Mouse (Mus musculus) embryonic facial prominence, embryonic 14.5 days (tissue): ENCODE data around the gene Akt3. TPM values are rescaled to one million over a fixed set of nuclear protein-coding genes. Genes with fewer than 3 reads are reported as not detected.
A peak's percentile ranks its signal among the peaks of the same experiment; 100 is the strongest.

Source experiments
- ATAC-seq: fragments of 200-750 bp; cut with Nextera tagmentation; 2 replicates; pipeline ENCODE4 v1.8.0; 2017; ENCODE audit warnings: low read depth, moderate number of reproducible peaks, moderate TSS enrichment
- DNase-seq: peaks from one replicate; pipeline ENCODE4 v3.0.0-alpha.2; 2015; ENCODE audit warnings: low spot score
- H3K27ac ChIP-seq: fragments of 300-500 bp; sonication (generic); replicated peaks from 2 replicates; pipeline ENCODE4 v1.5.1; 2014; ENCODE audit warnings: low read depth, mild to moderate bottlenecking, low read length, moderate library complexity
- H3K27me3 ChIP-seq: fragments of 300-500 bp; sonication (generic); replicated peaks from 2 replicates; pipeline ENCODE4 v1.6.1; 2014; ENCODE audit warnings: low read length; ENCODE audit not compliant: control insufficient read depth, insufficient read depth
- H3K36me3 ChIP-seq: fragments of 300-500 bp; sonication (generic); 2 replicates; pipeline ENCODE4 v1.6.1; 2014; ENCODE audit warnings: low read length, mixed read lengths; ENCODE audit not compliant: control insufficient read depth, insufficient read depth
- H3K4me1 ChIP-seq: fragments of 300-500 bp; sonication (generic); 2 replicates; pipeline ENCODE4 v1.6.1; 2014; ENCODE audit warnings: antibody characterized with exemption, low read length; ENCODE audit not compliant: control insufficient read depth, insufficient read depth
- H3K4me2 ChIP-seq: fragments of 300-500 bp; sonication (generic); 2 replicates; pipeline ENCODE4 v1.6.1; 2014; ENCODE audit warnings: low read depth, mild to moderate bottlenecking, low read length, moderate library complexity, mixed read lengths
- H3K4me3 ChIP-seq: fragments of 300-500 bp; sonication (generic); 2 replicates; pipeline ENCODE4 v1.5.1; 2014; ENCODE audit warnings: low read depth, mild to moderate bottlenecking, low read length
- H3K9ac ChIP-seq: fragments of 300-500 bp; sonication (generic); 2 replicates; pipeline ENCODE4 v1.6.1; 2014; ENCODE audit warnings: low read depth, mild to moderate bottlenecking, low read length, moderate library complexity, mixed read lengths
- H3K9me3 ChIP-seq: fragments of 300-500 bp; sonication (generic); 2 replicates; pipeline ENCODE4 v1.6.1; 2016; ENCODE audit warnings: low read length; ENCODE audit not compliant: control insufficient read depth
- WGBS: fragments of 180-500 bp; shearing (Covaris S2); extraction: QIAGEN DNeasy Blood & Tissue Kit; methylation state at CpG from one replicate; pipeline ENCODE4 v1.1.7; 2014; 5-methylcytosine and 5-hydroxymethylcytosine counted together
- polyA plus RNA-seq: library from polyadenylated mRNA; unstranded; fragments of >200 nt; fragmentation: Nextera tagmentation; extraction: Ambion mirVana; gene quantifications from 2 replicates; pipeline ENCODE4 v1.2.1, GENCODE M21; 2014

The Akt3 gene
- polyA plus RNA-seq, 1 experiment from 2014 or later = 7.3 TPM

DNA sequence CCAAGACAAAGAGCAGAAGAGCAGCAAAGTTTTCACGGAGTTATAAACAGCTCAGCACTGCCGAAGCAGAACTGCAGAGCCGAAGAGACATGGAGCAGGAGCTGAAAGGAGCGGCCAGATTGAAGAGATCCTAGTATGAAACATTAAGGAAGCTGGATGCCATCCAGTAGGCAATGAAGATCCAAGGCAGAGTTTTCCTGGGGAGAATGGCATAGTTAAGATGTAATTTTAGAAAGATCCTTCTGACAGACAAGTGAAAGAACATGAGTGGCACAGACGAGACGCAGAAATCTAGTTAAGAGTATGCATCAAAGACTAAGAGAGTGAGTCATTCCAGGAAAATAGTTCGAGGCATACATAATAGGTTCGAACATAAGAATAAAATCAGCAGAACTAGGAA, 131.3 kb downstream of the Akt3 start:
- H3K36me3 ChIP-seq = no peaks in the 10 kb centered on the region
- no peak overlapping the region for H3K4me3 ChIP-seq
- H3K9ac ChIP-seq = no peak overlapping the region
- no peak overlapping the region for H3K27ac ChIP-seq
- no peaks in the 10 kb centered on the region for H3K9me3 ChIP-seq
- ATAC-seq = no peak
- no peaks in the 10 kb centered on the region for H3K27me3 ChIP-seq
- peak; percentile 9 for DNase-seq
- H3K4me1 ChIP-seq = no peaks in the 10 kb centered on the region
- 67% methylated on average over 8 of the region's 8 CpGs for WGBS
- H3K4me2 ChIP-seq = no peak overlapping the region

DNA sequence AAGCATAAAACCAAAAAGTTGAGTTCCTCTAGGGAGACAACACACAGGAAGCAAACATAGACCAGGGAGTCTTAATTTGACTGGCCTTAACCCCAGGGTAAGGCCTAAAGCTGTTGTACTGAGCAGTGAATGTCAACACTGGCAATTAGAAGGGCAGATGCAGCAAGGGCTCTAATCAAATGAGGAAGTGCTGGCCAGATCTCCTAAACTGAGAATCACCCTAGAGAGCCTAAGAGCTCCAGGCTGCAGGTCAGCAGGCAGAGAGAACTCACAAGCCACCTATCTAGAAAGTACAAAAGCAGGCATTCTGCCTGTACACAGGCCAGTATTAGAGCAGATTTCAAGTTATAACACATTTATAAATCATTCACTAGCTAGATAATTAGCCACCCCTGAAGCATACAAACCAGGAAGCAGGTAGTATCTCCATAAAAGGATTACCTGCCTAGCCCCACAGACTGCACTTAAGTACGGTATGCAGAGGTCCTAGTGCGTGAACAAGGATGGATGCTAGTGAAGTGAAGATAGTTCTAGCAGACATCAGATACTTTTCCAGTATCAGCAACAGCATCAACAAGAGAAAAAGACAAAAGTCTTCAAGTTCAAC, 147.2 kb downstream of the Akt3 start:
- no peaks in the 10 kb centered on the region for H3K9me3 ChIP-seq
- WGBS = 80% methylated on average over 2 of the region's 2 CpGs
- H3K27ac ChIP-seq = no peak overlapping the region
- ATAC-seq (no peak), DNase-seq (no peak)
- no peak overlapping the region for H3K9ac ChIP-seq
- H3K4me3 ChIP-seq = no peak overlapping the region
- no peak overlapping the region for H3K4me2 ChIP-seq
- H3K27me3 ChIP-seq = no peaks in the 10 kb centered on the region
- no peaks in the 10 kb centered on the region for H3K4me1 ChIP-seq
- no peaks in the 10 kb centered on the region for H3K36me3 ChIP-seq

DNA sequence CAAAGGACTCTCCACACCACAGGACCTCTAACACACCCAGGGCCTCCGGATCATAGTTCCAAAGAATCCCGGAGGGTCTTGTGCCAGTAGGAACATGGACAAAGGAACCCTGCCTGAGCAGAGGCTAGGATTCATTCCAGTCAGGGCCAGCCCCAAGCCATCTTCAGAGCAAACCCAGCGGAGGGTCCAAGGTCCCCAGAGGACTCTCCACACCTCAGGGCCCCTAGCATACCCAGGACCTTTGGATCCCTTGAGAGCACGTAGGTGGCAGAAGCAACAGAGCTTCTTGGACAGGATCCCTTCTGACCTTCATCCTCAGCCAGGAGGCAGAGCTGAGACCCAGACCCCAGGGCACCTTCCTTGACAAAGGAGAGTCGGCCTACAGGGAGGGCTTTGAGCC, 167.5 kb downstream of the Akt3 start:
- DNase-seq = no peak
- no peaks in the 10 kb centered on the region for H3K36me3 ChIP-seq
- no peaks in the 10 kb centered on the region for H3K4me1 ChIP-seq
- ATAC-seq = no peak
- WGBS = 90% methylated on average over 5 of the region's 5 CpGs
- H3K9ac ChIP-seq = no peak overlapping the region
- no peaks in the 10 kb centered on the region for H3K9me3 ChIP-seq
- H3K27ac ChIP-seq = no peak overlapping the region
- no peak overlapping the region for H3K4me2 ChIP-seq
- no peaks in the 10 kb centered on the region for H3K27me3 ChIP-seq
- H3K4me3 ChIP-seq = no peak overlapping the region

DNA sequence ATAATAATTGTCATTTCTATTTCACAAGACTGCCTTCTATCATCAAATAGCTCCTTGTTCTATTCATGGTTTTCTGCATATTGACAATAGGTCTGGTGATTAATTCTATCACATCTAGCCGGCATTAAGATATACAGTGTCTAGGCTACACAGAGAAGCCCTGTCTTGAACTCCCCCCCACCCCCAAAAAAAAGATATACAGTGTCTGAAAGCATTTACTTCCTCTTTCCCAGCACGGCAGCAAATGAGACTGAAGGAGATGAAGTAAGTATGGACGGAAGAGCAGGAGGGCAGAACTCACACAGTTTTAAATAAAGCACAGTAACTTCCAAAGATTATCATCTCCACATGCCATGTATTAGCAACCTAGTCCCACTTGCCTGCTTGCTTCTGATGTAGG, 168.5 kb downstream of the Akt3 start:
- no peak for ATAC-seq
- H3K36me3 ChIP-seq = no peaks in the 10 kb centered on the region
- H3K9ac ChIP-seq = no peak overlapping the region
- H3K9me3 ChIP-seq = 0 out of 2 replicates have a peak, but pooled peaks cover 4% of the 10 kb centered on the region
- H3K4me3 ChIP-seq = no peak overlapping the region
- H3K27me3 ChIP-seq = no peaks in the 10 kb centered on the region
- WGBS = 47% methylated on average over 3 of the region's 3 CpGs
- H3K27ac ChIP-seq = no peak overlapping the region
- H3K4me2 ChIP-seq = no peak overlapping the region
- no peak for DNase-seq
- H3K4me1 ChIP-seq = no peaks in the 10 kb centered on the region

DNA sequence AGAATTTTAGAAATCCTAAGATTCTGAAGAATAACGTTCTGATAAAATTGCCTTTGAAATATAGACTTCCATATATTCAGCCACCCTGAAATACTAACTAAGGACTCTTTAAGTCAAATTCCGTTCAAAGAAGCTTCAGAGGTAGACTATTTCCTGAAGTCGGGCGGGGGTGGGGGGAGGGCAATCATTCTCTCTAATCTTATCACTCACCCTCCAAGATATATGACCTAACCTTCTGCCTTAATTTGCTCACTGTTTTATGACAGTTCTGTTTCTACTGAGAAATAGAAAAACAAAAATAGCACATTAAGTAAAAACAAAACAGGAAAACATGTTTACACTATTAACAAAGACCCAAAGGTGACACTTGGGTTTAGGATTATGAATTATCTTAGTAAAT, 169.0 kb downstream of the Akt3 start:
- ATAC-seq (no peak), DNase-seq (no peak)
- Histone ChIP-seq H3K9me3 (0 out of 2 replicates have a peak, but pooled peaks cover 9% of the 10 kb centered on the region), H3K36me3 (no peaks in the 10 kb centered on the region), H3K27me3 (no peaks in the 10 kb centered on the region), H3K27ac (no peak overlapping the region), H3K4me2 (no peak overlapping the region), H3K9ac (no peak overlapping the region), H3K4me3 (no peak overlapping the region), H3K4me1 (no peaks in the 10 kb centered on the region)
- WGBS = 82% methylated on average over 4 of the region's 4 CpGs

DNA sequence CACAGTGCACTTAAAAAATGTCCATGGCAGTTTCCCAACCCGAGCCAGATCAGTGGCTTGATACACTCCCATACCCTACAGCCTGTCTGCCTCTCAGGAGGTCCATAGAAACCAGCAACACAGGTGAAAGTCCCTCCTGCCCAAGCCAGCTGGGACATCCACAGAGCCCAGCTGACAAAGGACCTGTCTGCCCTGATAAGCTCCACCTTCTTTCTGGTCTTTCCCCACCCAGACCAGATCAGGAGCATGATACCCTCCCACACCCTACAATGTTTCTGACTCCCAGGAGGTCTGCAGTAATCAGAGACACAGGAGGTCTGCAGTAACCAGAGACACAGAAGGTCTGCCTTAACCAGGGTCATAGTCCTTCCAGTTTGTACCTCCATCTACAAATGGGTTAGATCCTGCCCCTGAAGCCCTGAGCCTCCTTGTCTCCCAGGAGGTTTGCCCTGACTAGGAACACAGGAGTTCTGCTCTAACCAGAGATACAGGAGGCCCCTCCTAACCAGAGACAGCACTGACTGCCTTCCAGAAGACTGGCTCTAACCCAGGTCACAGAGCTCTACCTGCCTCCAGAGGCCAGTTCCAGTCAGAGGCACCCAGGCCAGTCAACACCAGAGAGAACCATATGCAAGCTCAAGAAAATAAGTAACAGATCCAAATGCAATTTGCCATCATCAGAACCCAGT, 175.9 kb downstream of the Akt3 start:
- no peaks in the 10 kb centered on the region for H3K27me3 ChIP-seq
- no peak overlapping the region for H3K9ac ChIP-seq
- H3K9me3 ChIP-seq = 0 out of 2 replicates have a peak, but pooled peaks cover 15% of the 10 kb centered on the region
- no peak overlapping the region for H3K27ac ChIP-seq
- H3K36me3 ChIP-seq = no peaks in the 10 kb centered on the region
- H3K4me2 ChIP-seq = no peak overlapping the region
- WGBS = 83% methylated on average over 1 of the region's 1 CpGs
- H3K4me3 ChIP-seq = no peak overlapping the region
- H3K4me1 ChIP-seq = no peaks in the 10 kb centered on the region
- ATAC-seq (no peak), DNase-seq (no peak)

DNA sequence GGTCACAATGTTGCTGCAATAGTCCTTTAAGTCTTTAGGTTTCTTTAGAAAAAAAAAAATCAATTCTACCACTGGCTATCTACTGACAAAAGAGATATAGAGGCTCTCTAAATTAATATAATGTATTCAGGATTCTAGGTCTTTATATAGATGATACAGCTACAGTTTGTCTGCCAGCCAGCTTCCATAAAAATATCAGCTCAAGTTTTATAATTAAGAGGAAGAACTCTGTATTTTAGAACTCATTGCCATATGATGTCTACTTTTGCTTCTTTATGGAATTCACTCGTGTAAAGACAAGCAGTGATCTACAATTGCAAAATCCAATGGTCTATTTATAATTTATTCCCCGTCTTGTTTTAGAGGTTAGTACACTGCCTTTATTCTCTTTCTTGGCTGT, 188.8 kb downstream of the Akt3 start:
- no peaks in the 10 kb centered on the region for H3K4me1 ChIP-seq
- no peaks in the 10 kb centered on the region for H3K36me3 ChIP-seq
- H3K4me3 ChIP-seq = no peak overlapping the region
- DNase-seq (no peak), ATAC-seq (no peak)
- no peak overlapping the region for H3K4me2 ChIP-seq
- H3K9ac ChIP-seq = no peak overlapping the region
- no peak overlapping the region for H3K27ac ChIP-seq
- WGBS = 89% methylated on average over 2 of the region's 2 CpGs
- H3K27me3 ChIP-seq = no peaks in the 10 kb centered on the region
- no peaks in the 10 kb centered on the region for H3K9me3 ChIP-seq

DNA sequence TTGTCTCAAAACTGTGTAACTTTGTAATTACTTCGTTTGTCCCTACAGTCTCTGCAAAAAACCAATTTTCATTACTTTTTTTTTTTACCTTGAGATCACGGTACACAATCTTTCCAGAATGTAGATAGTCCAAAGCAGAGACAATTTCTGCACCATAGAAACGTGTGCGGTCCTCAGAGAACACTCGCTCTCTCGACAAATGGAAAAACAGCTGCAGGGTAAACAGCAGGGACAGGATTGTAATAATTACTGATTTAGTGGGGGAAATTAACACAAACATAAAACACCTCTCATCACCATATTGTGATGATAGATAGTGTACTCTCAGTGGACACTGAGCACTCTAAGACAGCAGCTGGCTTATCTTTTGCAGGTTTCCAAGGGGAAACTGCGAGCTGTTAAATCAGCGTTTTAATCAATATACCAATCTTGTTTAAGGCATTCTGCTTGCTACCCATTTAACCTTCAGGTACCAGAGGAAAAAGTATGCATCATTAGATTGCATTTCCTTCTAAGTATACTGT, 190.8 kb downstream of the Akt3 start:
- Histone ChIP-seq H3K9ac (no peak overlapping the region), H3K27ac (no peak overlapping the region), H3K36me3 (0 out of 2 replicates have a peak, but pooled peaks cover under 1% of the 10 kb centered on the region), H3K4me3 (no peak overlapping the region), H3K4me2 (no peak overlapping the region), H3K4me1 (no peaks in the 10 kb centered on the region), H3K9me3 (no peaks in the 10 kb centered on the region), H3K27me3 (no peaks in the 10 kb centered on the region)
- DNase-seq = no peak
- 80% methylated on average over 8 of the region's 8 CpGs for WGBS
- ATAC-seq = no peak

DNA sequence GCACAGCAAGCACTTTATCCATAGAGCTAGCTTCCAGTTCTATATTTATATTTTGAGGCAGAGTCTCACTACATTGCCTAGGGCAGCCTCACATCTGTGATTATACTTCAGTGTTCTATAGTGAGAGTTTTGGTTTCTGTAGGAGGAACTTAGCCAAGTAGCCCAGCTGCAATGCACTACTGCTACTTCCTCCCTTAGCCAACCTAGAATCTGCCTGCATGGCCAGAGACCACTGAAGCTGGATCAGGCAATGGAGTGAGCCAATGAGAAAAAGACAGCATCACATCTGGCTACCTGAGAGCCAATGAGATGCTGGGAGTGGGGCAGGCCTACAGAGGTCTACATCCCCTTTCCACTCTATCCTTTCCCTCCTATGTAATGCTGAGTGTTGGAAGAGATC, 192.3 kb downstream of the Akt3 start:
- no peak overlapping the region for H3K9ac ChIP-seq
- DNase-seq (no peak), ATAC-seq (no peak)

More for the DNA sequence above, 192.3 kb downstream of the Akt3 start:
- no peak overlapping the region for H3K27ac ChIP-seq
- H3K4me2 ChIP-seq = no peak overlapping the region
- no peaks in the 10 kb centered on the region for H3K9me3 ChIP-seq
- 0 out of 2 replicates have a peak, but pooled peaks cover 5% of the 10 kb centered on the region for H3K36me3 ChIP-seq
- H3K4me3 ChIP-seq = no peak overlapping the region
- H3K27me3 ChIP-seq = no peaks in the 10 kb centered on the region
- no peaks in the 10 kb centered on the region for H3K4me1 ChIP-seq
